Mouse (Mus musculus) heart, postnatal 0 days (tissue): Measurements from ENCODE around the gene Glcci1.

ENCODE experiments used
- CTCF ChIP-seq: IDR thresholded peaks from 2 replicates; pipeline ENCODE4 v1.5.1; 2016; ENCODE audit warnings: antibody characterized with exemption, control low read depth, low read depth
- EP300 ChIP-seq: IDR thresholded peaks from 2 replicates; pipeline ENCODE4 v1.6.1; 2016; ENCODE audit warnings: antibody characterized with exemption, low read depth

GRCm38 (mm10) chr6:8583892-8584291 is 74.5 kb downstream of the Glcci1 start:
- no peak for TF ChIP-seq EP300
- TF ChIP-seq CTCF: no peak
